Mouse (Mus musculus) testis, adult 2 months (tissue): Measurements from ENCODE around the gene Kif1a. TPM values are rescaled to one million over a fixed set of nuclear protein-coding genes. Genes with fewer than 3 reads are reported as not detected.

Experiments
- H3K27ac ChIP-seq: fragments of 200-500 bp; 2 replicates; pipeline ENCODE4 v1.5.1; 2012; ENCODE audit warnings: low read depth, low read length; ENCODE audit not compliant: control insufficient read depth, insufficient read depth
- H3K27me3 ChIP-seq: fragments of 200-500 bp; 2 replicates; pipeline ENCODE4 v1.6.1; 2012; ENCODE audit warnings: mild to moderate bottlenecking, low read length, moderate library complexity; ENCODE audit not compliant: control insufficient read depth, insufficient read depth
- H3K36me3 ChIP-seq: fragments of 200-500 bp; 2 replicates; pipeline ENCODE4 v1.6.1; 2012; ENCODE audit warnings: mild to moderate bottlenecking, low read length; ENCODE audit not compliant: control insufficient read depth, insufficient read depth
- H3K4me1 ChIP-seq: fragments of 200-500 bp; 2 replicates; pipeline ENCODE4 v1.6.1; 2012; ENCODE audit warnings: low read length; ENCODE audit not compliant: control insufficient read depth, insufficient read depth
- H3K4me3 ChIP-seq: fragments of 200-500 bp; 2 replicates; pipeline ENCODE4 v1.5.1; 2012; ENCODE audit warnings: low read depth, mild to moderate bottlenecking, low read length, moderate library complexity, mixed read lengths; ENCODE audit not compliant: control insufficient read depth
- CTCF ChIP-seq: fragments of 200-500 bp; IDR thresholded peaks from 2 replicates; pipeline ENCODE4 v1.5.1; 2012; ENCODE audit warnings: low read depth, mild to moderate bottlenecking, inconsistent platforms, low read length, moderate library complexity; ENCODE audit not compliant: control insufficient read depth, insufficient read depth, insufficient replicate concordance
- POLR2A ChIP-seq: fragments of 200-500 bp; IDR thresholded peaks from 2 replicates; pipeline ENCODE4 v1.6.1; 2012; ENCODE audit warnings: low read depth, mild to moderate bottlenecking, inconsistent platforms, low read length, moderate library complexity; ENCODE audit not compliant: control insufficient read depth
- polyA plus RNA-seq: library from polyadenylated mRNA; depleted of rRNA; stranded (reverse); fragments of >200 nt; gene quantifications from 2 replicates; pipeline ENCODE4 v1.2.3, GENCODE M21; 2012

The Kif1a gene
- polyA plus RNA-seq, 1 experiment: 11.4 TPM

DNA sequence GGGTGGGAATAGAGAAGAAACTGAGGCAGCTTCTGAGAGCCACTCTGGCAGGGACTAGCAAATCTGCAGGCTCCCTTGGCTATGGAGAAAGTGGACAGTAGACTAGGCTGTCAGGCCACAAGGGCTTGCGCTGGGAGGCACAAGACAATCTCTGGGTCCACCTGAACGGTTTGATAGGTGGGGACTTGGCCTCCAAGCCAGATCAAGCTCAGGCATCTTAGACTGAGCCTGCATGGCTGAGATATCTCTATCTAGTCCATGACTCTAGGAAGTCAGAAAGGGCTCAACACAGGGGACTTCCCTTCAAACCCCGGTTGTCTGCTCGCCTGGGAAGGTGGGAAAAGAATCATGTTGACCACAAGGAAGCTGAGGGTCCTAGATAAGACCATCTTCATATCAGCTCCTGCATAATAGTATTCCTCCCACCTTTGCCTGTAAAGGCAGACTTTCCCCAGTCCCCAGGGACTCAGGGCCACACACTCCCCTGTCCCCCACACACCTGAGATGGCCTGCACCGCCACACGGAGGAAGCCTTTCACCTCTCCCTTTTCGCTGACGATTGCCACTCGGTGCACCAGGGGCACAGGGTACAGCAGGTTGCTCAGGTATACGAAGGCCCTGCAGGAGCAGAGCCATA, 55.5 kb downstream of the Kif1a start:
- H3K4me3 ChIP-seq: no peak overlapping the region
- no peak overlapping the region for H3K27ac ChIP-seq
- no peaks in the 10 kb centered on the region for H3K27me3 ChIP-seq
- no peak for TF ChIP-seq POLR2A
- no peak for TF ChIP-seq CTCF
- H3K4me1 ChIP-seq: no peaks in the 10 kb centered on the region
- H3K36me3 ChIP-seq: no peaks in the 10 kb centered on the region

DNA sequence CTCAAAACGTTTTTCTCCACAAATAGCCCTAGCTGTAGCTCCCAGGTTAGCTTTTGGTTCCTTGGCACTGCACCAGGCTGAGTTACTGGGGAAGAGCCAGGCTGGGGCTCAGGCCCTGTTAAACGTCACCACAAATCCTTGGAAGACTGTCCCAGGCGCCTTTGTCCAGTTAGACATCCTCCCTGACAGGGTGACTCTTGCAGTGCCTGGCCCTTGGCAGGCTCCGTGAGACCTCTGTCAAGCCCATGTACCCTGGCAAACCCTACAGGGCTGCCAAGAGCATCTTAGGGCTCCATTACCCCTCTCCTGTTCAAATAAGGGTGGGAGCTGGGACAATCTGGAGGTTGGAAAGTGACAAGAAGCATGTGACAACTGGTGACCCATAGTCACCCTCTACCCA, 65.8 kb downstream of the Kif1a start:
- Histone ChIP-seq H3K27me3 (no peaks in the 10 kb centered on the region), H3K4me3 (no peak overlapping the region), H3K36me3 (no peaks in the 10 kb centered on the region), H3K4me1 (no peaks in the 10 kb centered on the region), H3K27ac (no peak overlapping the region)
- TF ChIP-seq CTCF (no peak), POLR2A (no peak)

DNA sequence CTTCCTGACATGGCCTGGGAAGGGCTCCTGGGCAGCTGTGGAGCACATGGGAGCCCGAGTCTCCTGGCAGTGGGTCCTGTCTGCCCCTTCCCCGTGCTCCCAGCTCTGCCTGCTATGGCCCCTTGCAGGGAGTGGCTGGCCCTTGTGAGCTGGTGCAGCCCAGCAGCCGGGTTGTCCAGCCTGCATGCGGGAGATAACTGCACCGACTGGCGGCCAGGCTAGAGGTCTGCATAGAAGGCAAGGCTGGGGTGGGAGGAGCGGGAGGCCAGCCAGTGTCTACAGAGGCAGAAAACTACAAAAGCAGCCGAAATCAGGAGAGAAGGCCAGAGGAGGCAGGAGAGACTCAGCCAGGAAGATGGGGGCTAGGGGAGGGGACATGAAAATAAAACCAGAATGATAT, 67.8 kb downstream of the Kif1a start:
- Histone ChIP-seq H3K36me3 (no peaks in the 10 kb centered on the region), H3K27me3 (no peaks in the 10 kb centered on the region)
- TF ChIP-seq CTCF (peak; percentile 6; the same call in 1 of the 2 replicates), POLR2A (no peak)

DNA sequence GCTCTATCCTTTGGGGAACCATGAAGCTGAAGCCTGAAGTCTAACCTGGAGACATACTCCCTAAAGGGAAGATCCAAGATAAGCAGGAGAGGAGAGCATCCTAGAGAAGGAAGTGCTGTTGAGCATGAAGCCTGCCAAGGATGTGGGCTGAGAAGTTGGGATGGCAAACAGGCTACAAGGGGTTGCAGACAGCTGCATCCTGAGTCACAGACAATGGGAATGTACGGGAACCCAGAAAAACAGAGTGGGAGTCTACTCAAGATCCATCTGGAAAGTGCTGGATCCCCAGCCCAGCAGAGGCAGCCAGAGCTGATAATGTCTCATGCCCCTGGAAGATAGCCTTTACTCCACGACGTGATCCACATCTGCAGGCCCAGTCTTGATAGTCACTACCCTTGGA, 70.6 kb downstream of the Kif1a start:
- Histone ChIP-seq H3K27ac (no peak overlapping the region), H3K4me1 (no peaks in the 10 kb centered on the region), H3K4me3 (no peak overlapping the region), H3K27me3 (no peaks in the 10 kb centered on the region), H3K36me3 (no peaks in the 10 kb centered on the region)
- TF ChIP-seq POLR2A: no peak
- TF ChIP-seq CTCF: no peak

More for the DNA sequence above, 67.8 kb downstream of the Kif1a start:
- H3K4me3 ChIP-seq: no peak overlapping the region
- no peak overlapping the region for H3K27ac ChIP-seq
- H3K4me1 ChIP-seq: no peaks in the 10 kb centered on the region

DNA sequence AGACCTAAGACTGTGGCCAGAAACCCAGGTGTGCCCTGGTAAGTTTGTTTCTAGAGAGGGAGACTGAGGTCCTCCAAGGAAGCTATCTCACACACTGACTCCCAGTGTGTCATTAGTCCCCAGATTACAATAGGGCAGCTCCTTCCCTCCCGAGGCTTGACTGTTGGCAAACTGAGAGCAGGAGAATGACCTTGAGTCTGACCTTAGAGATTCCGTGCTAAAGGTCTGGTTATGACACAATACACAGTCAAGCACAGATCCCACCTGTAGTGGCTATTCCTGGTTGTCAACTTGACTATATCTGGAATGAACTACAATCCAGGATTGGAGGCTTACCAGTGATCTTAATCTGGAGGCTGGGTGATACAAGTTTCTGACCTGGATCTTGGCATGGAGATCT, 71.7 kb downstream of the Kif1a start:
- Histone ChIP-seq H3K4me3 (no peak overlapping the region), H3K27me3 (no peaks in the 10 kb centered on the region), H3K4me1 (no peaks in the 10 kb centered on the region), H3K27ac (no peak overlapping the region), H3K36me3 (no peaks in the 10 kb centered on the region)
- TF ChIP-seq CTCF (no peak), POLR2A (no peak)

DNA sequence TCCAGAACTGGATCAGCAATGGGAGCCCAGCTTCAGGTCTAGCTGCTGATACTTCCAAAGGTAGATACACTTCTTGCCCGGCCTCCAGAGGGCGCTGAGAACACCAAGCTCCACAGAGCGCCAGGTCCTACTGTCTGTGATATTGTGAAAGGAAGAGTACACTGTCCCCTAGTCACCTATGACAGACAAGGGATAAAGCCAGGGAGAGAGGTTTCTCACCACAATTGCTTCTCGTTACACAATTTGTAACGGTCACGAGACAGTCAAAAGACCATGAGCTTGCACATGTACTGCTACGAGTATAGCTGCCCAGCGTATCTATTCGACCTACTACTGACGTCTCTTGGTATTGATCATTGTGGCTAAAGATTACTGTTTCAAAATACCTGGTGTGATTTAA, 72.4 kb downstream of the Kif1a start:
- TF ChIP-seq CTCF (no peak), POLR2A (no peak)
- no peak overlapping the region for H3K27ac ChIP-seq
- H3K4me3 ChIP-seq: no peak overlapping the region
- H3K27me3 ChIP-seq: no peaks in the 10 kb centered on the region
- H3K4me1 ChIP-seq: no peaks in the 10 kb centered on the region
- H3K36me3 ChIP-seq: no peaks in the 10 kb centered on the region

DNA sequence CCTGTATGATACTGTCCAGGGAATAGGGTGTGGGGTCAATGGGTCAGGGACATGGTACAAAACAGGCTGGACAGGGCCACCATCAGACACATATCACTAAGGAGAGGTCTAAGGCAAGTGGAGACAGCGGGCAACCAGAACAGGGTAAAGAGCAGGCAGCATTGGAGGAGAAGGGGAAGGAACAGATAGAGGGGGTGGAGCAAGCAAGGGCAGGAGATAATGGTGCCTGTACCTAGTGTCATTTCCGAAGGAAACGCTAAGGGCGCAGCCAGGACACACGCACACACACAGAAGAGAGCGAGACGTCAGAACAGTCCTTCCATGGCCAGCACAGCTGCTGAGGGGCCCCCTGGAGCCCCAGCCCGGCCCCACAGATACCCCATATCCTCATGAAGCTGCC, 75.2 kb downstream of the Kif1a start:
- H3K4me3 ChIP-seq: no peak overlapping the region
- no peaks in the 10 kb centered on the region for H3K36me3 ChIP-seq
- TF ChIP-seq POLR2A (no peak), CTCF (no peak)
- H3K27me3 ChIP-seq: no peaks in the 10 kb centered on the region
- H3K27ac ChIP-seq: no peak overlapping the region
- H3K4me1 ChIP-seq: no peaks in the 10 kb centered on the region

DNA sequence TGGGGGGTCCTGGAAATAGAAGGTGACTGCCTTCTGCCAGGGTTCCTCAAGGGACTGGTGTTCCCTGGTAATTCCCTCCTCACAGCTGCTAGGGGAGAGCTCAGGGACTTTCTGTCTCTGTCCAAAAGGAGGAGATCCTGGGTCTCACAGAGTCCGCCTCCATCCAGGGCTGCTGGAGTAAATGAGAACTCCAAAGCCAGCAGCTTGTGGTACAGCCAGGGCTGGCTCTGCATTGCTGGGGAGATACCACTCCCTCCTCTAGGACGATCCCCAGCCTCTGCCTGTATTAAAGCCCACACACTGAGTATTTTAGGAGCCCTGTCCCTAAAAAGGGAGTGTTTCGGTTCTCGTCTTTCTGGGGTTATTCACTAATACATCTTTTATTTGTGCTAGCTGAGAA, 81.1 kb downstream of the Kif1a start:
- no peaks in the 10 kb centered on the region for H3K36me3 ChIP-seq
- no peaks in the 10 kb centered on the region for H3K4me1 ChIP-seq
- TF ChIP-seq POLR2A: no peak
- TF ChIP-seq CTCF: no peak
- H3K27me3 ChIP-seq: no peaks in the 10 kb centered on the region
- H3K4me3 ChIP-seq: no peak overlapping the region
- H3K27ac ChIP-seq: no peak overlapping the region
